Mouse (Mus musculus) adrenal gland, postnatal 25 days (tissue): ENCODE measurements at regions not wholly inside any gene's neighbourhood (a gene's known extent, or its start where the extent isn't known, plus 50 kb on each side); places are given as distances from the start of the nearest gene placed in this dataset.

Experiments
- DNase-seq: peaks from one replicate; pipeline ENCODE4 v3.0.0; 2021; ENCODE audit warnings: mixed read lengths

DNA sequence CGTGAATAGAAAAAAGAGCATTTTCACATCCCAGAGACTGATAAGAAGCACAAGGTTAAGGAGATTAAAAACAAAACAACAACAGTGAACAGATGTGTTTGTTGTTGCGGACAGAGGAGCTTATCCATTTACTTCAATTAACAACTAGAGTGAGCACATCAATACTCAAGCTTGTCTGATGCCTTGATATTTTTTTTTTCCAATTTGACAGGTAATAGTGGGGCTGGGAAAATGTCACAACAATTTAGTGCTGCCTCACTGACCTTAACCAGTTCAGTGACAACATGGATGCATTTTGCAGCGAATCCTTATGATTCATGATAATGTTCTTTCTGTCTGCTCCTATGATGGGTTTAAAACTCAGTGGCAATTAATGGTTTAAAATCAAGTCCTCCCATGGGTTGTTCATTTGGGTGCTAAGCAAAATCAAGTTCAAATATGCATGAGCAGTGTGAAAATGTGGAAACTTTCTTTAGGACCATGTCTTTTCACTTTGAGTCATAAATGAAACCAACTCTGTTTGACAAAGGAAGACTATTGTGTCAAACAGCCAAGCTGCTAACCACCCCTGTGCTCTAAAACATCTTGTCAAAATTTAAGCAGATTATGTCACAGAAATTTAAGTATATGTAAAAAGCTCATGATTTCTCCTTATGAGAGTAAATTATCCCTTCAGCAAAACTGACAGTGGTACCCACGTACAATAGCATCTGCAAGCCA, 641.0 kb downstream of the Car8 start:
- DNase-seq = no peak

DNA sequence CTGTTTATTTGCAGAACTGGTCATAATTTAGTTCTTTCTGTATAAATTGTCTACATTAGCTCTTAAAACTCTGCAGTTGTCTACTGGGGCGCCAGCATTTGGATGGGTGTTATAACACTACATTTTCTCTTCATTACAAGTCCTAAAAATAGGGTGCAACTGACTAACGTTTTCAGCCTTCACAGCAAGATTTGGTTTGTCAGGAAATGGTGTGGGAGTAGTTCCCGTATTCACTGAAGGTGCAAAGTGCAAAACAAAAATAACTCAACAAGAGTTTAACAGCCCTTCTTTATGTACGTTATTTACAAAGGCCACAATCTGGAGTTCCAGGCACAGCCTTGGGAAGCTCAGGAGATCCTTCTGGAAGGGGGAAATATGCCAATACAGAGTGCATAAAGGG, 642.7 kb downstream of the Car8 start:
- DNase-seq = no peak

DNA sequence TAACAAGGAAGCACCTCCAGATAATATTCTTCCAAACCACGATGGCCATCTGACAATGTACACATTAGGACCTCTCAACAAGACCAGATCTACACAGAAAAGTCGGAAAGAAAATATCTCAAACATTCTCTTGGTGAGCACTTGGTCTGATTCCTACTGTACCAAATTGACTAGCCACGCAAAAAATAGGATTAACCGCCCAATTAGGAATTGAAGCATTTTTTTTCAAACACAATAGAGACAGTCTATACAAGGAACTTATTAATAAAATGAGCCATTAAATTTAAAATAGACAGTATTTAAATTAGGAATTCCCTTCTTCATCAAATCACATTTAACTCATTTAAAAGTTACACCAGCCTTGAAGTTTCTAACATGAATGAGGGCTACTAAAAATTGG, 655.0 kb downstream of the Car8 start:
- DNase-seq = no peak

DNA sequence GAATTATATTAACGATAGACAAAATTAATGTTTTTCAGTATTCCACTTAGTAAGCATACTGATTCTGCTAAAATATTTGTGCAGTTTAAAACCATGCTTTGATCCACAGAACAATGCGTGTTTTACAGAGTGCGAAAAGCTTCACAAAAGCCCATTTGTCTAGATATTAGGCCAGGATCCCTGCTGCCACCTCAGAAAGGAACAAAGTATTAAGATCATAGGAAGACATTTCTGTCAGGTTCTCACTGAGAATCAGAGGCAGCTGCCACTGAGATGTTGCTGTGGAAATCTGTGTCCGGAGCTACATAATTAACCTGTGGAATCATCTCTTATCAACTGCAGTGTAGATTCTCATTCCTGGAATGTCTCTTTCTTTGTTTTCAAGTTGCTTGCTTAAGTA, 656.9 kb downstream of the Car8 start:
- no peak for DNase-seq

DNA sequence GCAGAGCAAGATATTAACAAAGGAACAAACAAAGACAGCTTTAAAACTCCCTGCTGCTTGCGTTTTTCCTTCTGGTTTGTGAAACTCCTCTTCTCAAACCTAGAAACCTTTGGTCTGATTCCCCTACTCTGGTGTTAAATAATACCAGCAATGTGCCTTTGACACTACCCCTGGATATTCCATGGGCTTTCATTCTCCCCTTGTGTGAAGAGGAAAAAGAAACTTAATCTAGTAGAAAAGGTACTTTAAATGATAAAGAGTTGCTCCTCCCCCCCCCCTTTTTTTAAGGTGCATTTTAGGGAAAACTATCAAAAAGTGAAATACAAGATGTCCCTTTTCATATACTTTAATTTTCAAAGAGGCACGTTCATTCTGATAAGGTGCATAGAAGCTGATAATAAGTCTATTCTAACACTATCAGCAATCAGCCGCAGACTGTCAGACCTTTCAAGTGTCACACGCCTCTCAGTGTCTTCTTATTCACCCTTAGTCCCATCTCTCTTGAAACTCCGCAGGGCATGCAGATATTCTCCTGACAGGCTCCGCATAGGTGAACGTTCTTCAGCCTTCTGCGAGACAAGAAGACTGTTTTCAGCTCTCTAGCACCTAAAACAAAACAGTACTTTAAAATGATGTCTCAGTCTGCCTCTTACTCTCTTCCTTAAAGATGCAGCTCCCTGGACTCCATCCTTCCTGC, 657.5 kb downstream of the Car8 start:
- DNase-seq = no peak

DNA sequence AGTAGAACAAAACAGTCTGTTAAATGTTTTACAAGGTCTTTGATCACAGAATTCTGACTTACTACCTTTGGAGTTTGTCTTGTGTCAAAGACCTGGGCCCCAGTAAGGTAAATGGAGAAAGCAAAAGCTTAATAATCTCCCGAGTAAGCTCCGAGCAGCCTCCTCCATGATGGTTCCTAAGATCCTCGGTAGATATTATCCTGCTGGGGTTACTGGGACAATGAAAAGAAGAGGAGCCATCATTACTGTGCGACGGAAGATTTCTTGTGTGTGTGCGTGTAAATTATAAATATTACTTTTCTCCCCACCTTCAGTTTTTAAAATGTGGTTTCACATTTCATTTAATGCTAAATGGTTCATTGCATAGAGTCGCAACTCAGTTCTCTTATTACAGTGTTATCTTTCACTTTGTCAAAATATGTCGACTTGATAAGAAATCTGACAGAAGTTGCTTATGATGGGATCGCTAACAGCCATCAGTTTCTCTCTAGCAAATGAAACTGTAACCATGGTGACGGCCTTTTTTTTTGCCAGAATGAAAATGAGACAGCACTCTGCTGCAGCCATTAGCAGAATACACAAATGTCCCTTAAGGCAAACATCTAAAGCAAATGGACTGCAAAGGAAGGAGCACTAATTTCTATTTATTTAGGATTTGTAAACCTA, 658.2 kb downstream of the Car8 start:
- DNase-seq = no peak

DNA sequence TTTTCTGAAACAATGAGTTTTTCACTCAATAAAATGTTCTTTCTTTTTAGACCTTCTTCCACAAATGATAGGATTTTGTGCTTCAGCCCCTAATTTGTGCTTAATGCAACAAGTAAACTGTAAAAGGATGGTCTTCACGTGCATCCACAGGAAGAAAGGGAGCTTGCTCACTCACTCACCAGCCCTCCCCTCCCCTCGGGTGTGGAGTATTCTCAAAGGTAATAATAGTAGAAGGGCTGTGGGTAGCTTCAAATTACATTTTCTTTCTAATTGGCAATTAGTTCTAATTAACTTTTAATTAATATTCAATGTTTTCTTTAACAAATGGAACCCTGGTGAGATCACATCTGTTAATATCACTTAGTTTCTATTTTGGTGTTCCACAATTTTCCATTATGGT, 664.8 kb downstream of the Car8 start:
- DNase-seq = no peak

DNA sequence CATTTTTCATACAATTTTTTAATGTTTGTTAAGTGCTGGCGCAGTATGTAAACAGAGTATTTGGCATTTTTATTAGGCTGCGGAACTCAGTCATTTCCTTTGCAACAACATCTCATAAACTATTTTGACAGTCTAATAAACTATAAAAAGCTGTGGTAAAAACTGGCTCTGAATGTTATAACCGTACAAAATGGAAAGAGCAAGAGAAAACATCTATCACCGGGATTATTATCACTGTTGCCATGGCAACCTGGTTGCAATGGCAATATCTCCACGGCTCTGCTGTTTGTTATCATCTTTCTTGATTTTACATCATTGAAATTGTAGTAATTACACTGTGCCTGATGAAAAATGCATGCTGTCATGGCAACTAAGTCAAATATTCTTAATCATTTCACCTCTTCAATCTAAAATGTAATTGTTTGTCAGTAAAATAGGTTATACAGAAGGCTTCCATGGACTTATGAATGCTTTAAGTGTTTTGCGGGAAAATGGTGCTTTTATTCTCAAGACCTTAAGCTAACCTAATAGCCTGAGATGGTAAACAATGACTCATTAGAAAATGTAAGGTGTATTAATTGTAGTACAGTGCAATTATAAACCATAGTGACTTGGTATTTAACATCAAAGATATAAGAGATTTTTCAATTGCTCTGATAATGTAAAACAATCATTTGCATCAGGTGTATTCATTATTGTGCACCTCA, 671.0 kb downstream of the Car8 start:
- no peak for DNase-seq

DNA sequence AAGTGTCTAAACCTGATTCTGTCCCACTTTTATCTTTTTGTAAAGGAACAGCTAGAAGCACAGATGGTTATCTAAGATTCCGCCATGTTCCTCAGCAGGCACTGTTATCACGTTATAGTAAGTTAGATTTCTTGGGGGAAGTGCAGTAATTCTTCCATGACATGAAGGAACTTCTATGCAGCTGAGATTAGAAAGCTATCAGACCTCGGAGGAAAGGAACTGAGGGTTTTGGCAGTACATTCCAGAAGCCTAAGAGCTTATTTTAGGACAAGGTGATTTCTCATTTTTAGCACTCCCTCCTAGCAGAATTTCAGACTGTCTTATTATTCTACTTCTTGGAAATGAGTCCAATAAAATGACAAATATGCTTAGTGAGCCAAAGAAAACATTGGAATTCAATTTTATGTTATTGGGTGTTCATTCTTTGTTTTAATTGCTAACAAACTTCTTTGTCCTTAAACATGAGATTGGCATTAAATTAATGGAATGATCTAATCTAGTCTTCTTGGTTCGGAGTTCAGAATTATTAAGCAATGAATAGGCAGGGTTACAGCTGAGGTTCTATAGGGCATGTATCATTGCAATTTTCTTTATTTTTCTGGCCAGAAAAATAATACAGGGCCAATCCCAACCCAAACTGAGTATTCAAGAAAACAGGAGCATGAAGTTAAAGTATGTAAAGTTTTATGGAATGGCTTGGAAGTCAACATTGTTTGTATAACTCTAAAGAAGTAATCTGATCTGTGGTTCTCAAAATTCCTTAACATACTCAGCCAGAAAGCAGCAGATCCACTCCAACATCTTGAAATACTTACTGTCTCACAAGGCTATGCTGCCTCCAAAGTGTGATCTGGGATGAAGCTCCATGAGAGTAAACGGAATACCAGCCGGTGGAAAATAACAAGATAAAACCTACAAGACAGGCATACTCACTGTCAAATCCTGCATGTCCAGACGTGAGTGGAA, 678.7 kb downstream of the Car8 start:
- DNase-seq = no peak

DNA sequence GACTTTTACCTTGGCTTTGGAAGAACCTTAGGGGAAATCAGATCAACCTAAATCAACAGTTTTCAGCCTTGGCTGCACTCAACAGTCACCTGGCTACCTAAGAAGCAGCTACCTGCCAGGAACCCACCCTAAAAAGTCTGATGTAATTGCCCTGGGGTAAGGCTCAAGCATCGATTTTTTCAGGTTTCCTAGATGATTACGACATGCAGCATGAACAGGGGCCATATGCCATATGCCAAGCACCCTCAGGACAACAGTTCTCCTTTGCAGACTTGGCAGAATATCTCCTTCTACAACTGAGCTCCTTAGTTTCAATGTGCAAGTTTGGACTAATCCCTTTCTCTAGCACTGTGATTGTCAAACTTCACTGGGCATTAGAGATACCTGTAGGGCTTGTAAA, 680.1 kb downstream of the Car8 start:
- no peak for DNase-seq

DNA sequence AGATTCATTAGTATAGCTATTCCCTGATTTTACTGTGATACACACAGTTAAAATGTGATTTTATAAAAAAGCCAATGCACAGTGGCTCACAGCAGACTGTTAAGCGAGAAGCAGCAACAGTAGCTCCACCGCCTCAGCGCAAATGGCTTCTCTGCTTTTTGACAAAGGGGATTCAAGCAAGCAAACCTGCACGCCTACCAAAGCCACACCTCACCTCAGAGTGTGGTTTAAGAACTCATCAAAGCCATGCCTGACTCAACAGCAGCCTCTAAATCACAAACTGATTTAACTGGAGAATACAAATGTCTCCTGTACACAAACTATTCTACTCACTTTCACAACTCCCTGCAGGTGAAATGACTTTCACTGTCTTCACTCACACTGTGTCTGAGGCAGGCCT, 704.5 kb downstream of the Car8 start:
- DNase-seq = no peak

DNA sequence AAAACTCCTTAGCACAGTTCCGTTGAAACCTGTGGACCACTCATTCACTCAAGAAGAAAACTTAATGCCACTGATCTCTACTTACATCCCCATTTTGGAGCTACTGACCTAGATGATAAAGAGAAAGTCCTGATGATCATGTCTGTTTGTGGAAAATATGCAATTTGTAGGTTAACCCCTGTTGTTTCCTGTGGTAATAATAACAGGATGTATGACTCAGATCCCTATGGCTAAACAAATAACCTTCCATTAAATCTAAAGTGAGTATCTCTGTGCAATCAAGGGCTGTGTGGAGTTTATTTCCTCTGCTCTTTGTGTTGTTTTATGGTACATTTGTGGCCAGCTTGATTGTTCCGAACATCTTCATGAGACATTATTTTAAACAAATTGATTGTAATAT, 711.1 kb downstream of the Car8 start:
- DNase-seq = no peak

DNA sequence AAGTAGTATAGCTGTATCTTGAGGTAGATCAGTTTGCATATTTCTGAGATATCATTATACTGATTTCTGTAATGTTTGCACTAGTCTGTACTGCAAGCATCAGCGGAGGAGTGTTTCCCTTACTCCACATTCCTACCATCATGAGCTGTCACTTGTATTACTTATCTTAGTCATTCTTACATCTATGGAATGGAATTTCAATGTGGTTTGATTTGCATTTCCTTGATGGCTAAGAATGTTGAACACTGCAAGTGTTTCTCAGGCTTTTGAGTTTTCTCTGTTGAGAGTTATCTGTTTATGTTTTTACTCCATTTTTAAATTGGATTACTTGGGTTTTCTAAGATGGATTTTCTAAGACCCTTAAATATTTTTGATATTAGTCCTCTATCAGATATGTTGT, 725.8 kb downstream of the Car8 start:
- DNase-seq = no peak

DNA sequence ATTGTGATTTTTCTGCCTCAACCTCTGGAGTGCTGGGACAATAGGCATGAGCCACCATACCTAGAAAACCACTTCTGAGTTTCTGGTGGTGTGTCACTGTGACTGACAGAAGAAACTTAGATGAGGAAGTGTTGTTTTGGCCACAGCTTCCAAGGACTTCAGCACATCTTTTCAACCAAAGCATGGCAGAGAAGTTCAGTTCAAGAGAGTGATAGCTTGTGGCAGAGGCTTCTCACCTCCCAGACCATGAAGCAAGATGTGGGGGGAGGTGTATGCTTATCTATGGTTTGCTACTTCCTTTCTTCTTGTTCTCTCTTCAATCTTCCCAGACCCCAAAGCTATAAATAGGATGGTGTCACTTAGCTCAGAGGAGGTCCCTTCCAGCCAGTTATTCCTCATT, 753.3 kb downstream of the Car8 start:
- DNase-seq = no peak

DNA sequence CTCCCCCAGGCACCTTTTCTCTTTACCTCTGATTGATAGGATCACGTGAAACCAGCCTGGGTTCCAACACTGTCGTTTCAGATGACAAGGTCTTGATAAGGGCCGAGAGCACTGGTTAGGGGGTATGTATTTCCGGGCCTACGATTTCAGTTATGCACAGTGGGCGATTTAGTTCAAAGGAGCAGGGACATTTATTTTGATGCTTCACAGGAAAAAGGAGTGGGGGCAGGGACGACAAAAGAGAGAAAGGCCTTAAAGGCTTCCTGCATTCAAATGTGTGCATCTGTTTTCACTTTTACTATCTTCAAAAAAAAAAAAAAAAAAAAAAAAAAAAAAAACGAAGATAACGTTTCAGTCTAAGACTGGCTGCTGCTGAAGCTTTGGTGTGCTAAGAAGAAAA, 783.7 kb downstream of the Car8 start:
- DNase-seq = no peak

DNA sequence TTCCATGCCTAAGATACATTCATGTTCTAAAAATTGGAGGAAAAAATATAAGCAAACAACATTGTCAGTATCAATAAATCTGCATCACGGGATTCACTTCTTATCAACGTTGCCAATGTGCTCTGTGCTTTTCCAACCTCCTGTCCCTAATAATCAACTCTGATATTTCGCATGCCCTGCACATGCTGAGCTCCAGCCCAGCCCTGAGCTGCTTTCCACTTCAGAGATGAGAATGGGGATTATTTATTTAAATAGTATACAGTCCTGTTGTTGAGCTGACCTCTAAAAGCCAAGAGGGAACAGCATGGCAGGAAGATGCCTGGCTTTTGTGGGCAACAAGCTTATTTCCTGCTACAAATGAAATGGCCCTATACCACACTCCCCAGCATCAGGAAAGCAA, 786.2 kb downstream of the Car8 start:
- no peak for DNase-seq

DNA sequence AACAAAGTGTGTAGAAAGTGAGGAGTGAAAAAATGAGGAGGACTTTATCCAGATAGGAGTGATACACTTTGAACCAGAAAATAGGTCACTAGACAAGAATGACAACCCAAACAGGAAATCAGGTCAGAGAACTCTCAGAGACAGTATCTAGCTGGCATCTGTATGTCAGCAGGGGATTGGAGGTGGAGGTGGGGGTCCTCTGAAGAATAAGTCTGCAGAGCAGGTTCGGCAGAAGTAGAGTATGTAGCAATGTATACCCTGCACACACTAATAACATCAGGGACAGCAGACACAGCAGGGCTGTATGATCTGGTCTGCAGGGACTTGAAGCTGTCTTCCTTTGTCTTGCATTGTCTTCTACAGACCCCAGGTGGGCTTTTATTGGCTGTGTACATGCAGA, 787.9 kb downstream of the Car8 start:
- no peak for DNase-seq

DNA sequence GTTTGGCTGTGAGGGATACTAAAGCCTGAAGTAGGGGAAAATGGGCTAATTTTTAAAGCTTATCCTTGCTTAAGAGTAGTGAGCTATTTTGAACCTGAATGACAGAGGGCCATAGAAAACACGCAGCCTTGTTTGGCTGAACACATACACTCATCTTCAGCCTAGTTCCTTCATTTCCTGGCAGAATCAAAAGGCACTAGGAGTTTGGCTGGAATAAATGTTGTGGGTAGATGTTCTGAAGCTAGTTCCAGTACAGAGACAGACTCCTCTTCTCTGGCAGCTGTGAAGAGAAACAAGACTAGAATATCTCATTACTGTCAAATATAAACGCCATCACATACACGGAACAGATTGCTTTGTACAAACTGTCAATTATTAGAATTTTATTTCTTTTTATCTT, 809.5 kb downstream of the Car8 start:
- no peak for DNase-seq

DNA sequence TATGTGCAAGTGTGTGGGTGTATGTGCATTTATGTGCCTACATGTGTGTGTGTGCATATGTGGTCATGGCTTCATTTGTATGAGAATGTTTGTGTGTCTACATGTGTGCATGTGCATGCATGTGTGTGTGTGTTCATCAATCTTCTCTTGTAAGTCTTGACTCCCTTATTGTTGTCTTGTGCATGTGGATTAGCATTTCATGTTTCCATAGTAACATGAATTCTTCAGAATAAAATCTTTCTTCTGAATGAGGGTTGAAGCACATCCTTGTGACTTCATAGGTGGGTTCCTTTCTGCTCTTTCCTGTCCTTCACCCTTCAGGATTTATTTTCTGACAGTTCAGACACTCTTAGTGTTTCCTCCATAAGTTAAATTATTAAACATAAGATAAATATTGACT, 814.8 kb downstream of the Car8 start:
- DNase-seq = no peak

DNA sequence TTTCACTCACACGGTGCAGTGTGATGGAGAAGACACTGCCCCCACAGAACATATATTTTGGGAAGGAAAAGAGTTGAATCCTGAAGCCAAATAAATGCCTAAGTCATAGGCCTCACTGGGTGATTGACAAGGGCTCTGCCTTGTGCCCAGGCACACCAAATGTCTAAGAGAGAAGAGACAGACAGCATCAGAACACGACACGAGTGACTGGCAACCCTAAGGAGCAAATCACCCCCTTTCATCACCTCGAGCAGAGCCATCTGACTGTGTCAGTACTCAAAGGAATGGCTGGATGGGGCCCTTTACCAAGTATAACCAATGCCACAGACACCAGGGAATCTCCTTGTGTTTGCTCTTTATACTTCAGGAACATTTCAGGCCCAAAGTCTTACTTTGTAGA, 815.6 kb downstream of the Car8 start:
- no peak for DNase-seq

DNA sequence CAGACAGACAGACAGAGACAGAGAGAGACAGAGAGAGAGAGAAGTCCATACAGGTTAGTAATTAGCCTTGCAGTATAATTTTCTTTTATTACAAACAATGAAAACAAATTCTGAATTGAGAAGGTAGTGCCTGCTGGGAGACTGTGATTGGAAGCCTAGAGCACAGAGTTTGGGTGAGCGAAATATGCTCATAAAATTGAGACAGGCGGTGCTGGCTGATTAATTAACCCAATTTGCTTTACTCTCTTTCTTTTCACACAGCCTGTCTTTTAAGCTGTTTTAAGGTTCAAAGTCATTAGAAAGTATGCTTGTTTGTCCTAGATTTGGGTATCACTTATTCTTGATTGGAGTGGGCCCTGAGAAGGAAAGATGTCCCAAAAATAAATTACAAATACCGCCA, 816.1 kb downstream of the Car8 start:
- no peak for DNase-seq

DNA sequence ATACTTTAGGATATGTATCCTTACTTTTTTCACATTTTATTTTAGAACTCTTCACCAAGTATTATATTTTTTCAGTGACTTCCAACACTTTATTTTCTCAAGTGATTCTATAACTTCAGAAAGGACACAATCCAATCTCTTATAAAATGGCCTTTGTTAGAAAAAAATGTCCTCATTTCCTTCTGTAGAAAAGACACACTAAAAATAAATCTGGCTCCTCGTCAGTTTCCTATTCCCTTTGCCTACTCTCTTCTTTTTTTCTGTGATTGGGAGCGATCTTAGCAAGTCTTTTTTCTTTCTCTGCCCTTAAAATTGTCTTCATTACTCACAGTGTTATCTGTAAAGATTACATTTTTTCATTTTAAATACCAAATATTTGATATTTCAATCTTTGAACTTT, 824.5 kb downstream of the Car8 start:
- DNase-seq = no peak
